In the genomic region with DNA sequence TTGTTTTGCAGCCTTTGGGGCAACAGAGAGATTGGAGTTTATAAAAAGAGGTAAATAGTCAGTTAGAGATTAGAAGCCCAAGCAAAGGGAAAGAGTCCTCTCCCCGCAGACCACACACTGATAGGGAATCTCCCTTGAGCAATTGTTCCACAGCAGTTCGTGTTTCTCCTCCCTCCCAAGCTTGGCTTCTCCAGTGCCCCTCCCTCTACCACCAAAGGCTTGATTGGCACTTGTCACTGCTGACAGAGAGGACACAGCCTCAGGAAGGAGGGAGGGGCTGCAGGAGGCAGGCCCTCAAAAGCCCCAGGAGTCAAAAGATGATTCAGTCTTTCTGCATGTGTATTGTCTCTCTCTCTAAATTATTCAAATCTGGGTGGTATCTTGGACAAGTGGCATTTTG, we compare ENCODE assay signal across 25 mouse cellular contexts.
DNase-seq lines count a peak whose midpoint lies in the region; ATAC-seq and TF ChIP-seq lines count a peak whose summit lies in the region.
"Had no signal": no experiment of that assay in that cellular context is flagged by ENCODE, and none has a peak within 500 bp of the region (broad histone marks: within the 10 kb centered on the region; RNA-seq: fewer than 3 reads in every experiment).

No protein-coding gene starts in this region.

- no peaks in the 10 kb centered on the region for H3K9me3 ChIP-seq in forebrain, embryonic 12.5 days
- H3K9me3 ChIP-seq in forebrain, postnatal 0 days (ENCODE audit: low read length), result no peaks in the 10 kb centered on the region
- H3K9me3 ChIP-seq in CH12.LX (replicated peaks; ENCODE audit: low read length), result no peaks in the 10 kb centered on the region
- no peaks in the 10 kb centered on the region for H3K9me3 ChIP-seq in midbrain, embryonic 14.5 days (ENCODE audit: control insufficient read depth, low read length)
- H3K9me3 ChIP-seq in lung, postnatal 0 days (ENCODE audit: low read length), result no peaks in the 10 kb centered on the region
- H3K9me3 ChIP-seq: embryonic facial prominence, embryonic 13.5 days; heart, embryonic 13.5 days; hindbrain, embryonic 15.5 days; limb, embryonic 13.5 days; liver, embryonic 12.5 days had no signal

- no peak overlapping the region for H3K4me3 ChIP-seq in forebrain, embryonic 12.5 days (replicated peaks)
- no peak overlapping the region for H3K4me3 ChIP-seq in forebrain, postnatal 0 days (ENCODE audit: low read depth, low read length)
- no peak overlapping the region for H3K4me3 ChIP-seq in CH12.LX (replicated peaks in 1 of 3; ENCODE audit: low read depth in 2 of 3, low read length in 2 of 3, poor library complexity in 1 of 3)
- H3K4me3 ChIP-seq in midbrain, embryonic 14.5 days (replicated peaks; ENCODE audit: low read depth, low read length), result no peak overlapping the region
- H3K4me3 ChIP-seq in lung, postnatal 0 days (ENCODE audit: low read depth, low read length), result no peak overlapping the region
- H3K4me3 ChIP-seq: embryonic facial prominence, embryonic 13.5 days; erythroblast, embryonic 14.5 days; heart, adult 2 months; heart, embryonic 13.5 days; hindbrain, embryonic 15.5 days; limb, embryonic 13.5 days; liver, embryonic 12.5 days had no signal

- TF ChIP-seq POLR2A in CH12.LX (IDR thresholded peaks at IDR 0.05; ENCODE audit: low read depth, low read length), result no peak

- no peaks in the 10 kb centered on the region for H3K36me3 ChIP-seq in forebrain, embryonic 12.5 days (replicated peaks)
- H3K36me3 ChIP-seq in forebrain, postnatal 0 days (ENCODE audit: insufficient read depth), result no peaks in the 10 kb centered on the region
- no peaks in the 10 kb centered on the region for H3K36me3 ChIP-seq in CH12.LX (replicated peaks in 1 of 2; ENCODE audit: control insufficient read depth in 1 of 2, insufficient read depth in 1 of 2, low read length in 1 of 2)
- H3K36me3 ChIP-seq in midbrain, embryonic 14.5 days (ENCODE audit: control insufficient read depth, insufficient read depth, low read length), result no peaks in the 10 kb centered on the region
- H3K36me3 ChIP-seq in lung, postnatal 0 days (ENCODE audit: insufficient read depth, low read length), result no peaks in the 10 kb centered on the region
- H3K36me3 ChIP-seq: embryonic facial prominence, embryonic 13.5 days; heart, embryonic 13.5 days; hindbrain, embryonic 15.5 days; limb, embryonic 13.5 days; liver, embryonic 12.5 days had no signal

- no peak overlapping the region for H3K9ac ChIP-seq in forebrain, embryonic 12.5 days
- no peak overlapping the region for H3K9ac ChIP-seq in forebrain, postnatal 0 days
- H3K9ac ChIP-seq in CH12.LX (ENCODE audit: insufficient read depth, low read depth), result no peak overlapping the region
- H3K9ac ChIP-seq in midbrain, embryonic 14.5 days (replicated peaks; ENCODE audit: low read length), result no peak overlapping the region
- no peak overlapping the region for H3K9ac ChIP-seq in lung, postnatal 0 days (replicated peaks; ENCODE audit: low read depth)
- H3K9ac ChIP-seq: embryonic facial prominence, embryonic 13.5 days; heart, embryonic 13.5 days; hindbrain, embryonic 15.5 days; limb, embryonic 13.5 days; liver, embryonic 12.5 days had no signal

- in situ Hi-C loops in CH12.LX (cut with MboI; ENCODE audit: low pct_ligation_motif_present, low pct_unique_long_range_greater_than_20kb, low sequenced_read_pairs), result no loop called here

- H3K27ac ChIP-seq in forebrain, embryonic 12.5 days, result no peak overlapping the region
- no peak overlapping the region for H3K27ac ChIP-seq in forebrain, postnatal 0 days (ENCODE audit: low read depth, low read length)
- H3K27ac ChIP-seq in CH12.LX (ENCODE audit: insufficient read depth, low read depth), result no peak overlapping the region
- no peak overlapping the region for H3K27ac ChIP-seq in midbrain, embryonic 14.5 days (replicated peaks; ENCODE audit: low read depth, low read length)
- H3K27ac ChIP-seq in lung, postnatal 0 days (ENCODE audit: low read length), result no peak overlapping the region
- H3K27ac ChIP-seq: embryonic facial prominence, embryonic 13.5 days; heart, adult 2 months; heart, embryonic 13.5 days; hindbrain, embryonic 15.5 days; limb, embryonic 13.5 days; liver, embryonic 12.5 days had no signal

- no peak overlapping the region for H3K4me2 ChIP-seq in forebrain, embryonic 12.5 days
- H3K4me2 ChIP-seq in forebrain, postnatal 0 days (ENCODE audit: low read depth), result no peak overlapping the region
- H3K4me2 ChIP-seq in CH12.LX (ENCODE audit: insufficient read depth, low read depth, poor library complexity, severe bottlenecking), result no peak overlapping the region
- no peak overlapping the region for H3K4me2 ChIP-seq in midbrain, embryonic 14.5 days (ENCODE audit: low read length)
- no peak overlapping the region for H3K4me2 ChIP-seq in lung, postnatal 0 days (replicated peaks; ENCODE audit: low read depth, low read length)
- H3K4me2 ChIP-seq: embryonic facial prominence, embryonic 13.5 days; heart, embryonic 13.5 days; hindbrain, embryonic 15.5 days; limb, embryonic 13.5 days; liver, embryonic 12.5 days had no signal

- TF ChIP-seq EP300 in CH12.LX (IDR thresholded peaks at IDR 0.05; ENCODE audit: low read length), result no peak
- no peak for TF ChIP-seq EP300 in lung, postnatal 0 days (IDR thresholded peaks at IDR 0.05)

- no peaks in the 10 kb centered on the region for H3K27me3 ChIP-seq in forebrain, embryonic 12.5 days
- H3K27me3 ChIP-seq in forebrain, postnatal 0 days (ENCODE audit: insufficient read depth, low read length), result no peaks in the 10 kb centered on the region
- no peaks in the 10 kb centered on the region for H3K27me3 ChIP-seq in CH12.LX (replicated peaks)
- no peaks in the 10 kb centered on the region for H3K27me3 ChIP-seq in midbrain, embryonic 14.5 days (ENCODE audit: control insufficient read depth, insufficient read depth, low read length)
- no peaks in the 10 kb centered on the region for H3K27me3 ChIP-seq in lung, postnatal 0 days (replicated peaks; ENCODE audit: insufficient read depth, low read length)
- H3K27me3 ChIP-seq: embryonic facial prominence, embryonic 13.5 days; heart, embryonic 13.5 days; hindbrain, embryonic 15.5 days; limb, embryonic 13.5 days; liver, embryonic 12.5 days had no signal

- dilution Hi-C loops in CH12.LX (cut with MboI; ENCODE audit: extremely low pct_ligation_motif_present, extremely low pct_unique_long_range_greater_than_20kb, low sequenced_read_pairs), result no loop called here

- H3K4me1 ChIP-seq in forebrain, embryonic 12.5 days, result peaks cover 7% of the 10 kb centered on the region
- H3K4me1 ChIP-seq in forebrain, postnatal 0 days (ENCODE audit: insufficient read depth), result no peaks in the 10 kb centered on the region
- H3K4me1 ChIP-seq in CH12.LX (ENCODE audit: control insufficient read depth in 1 of 2, insufficient read depth in 2 of 2), result peaks cover 0 to 15% of the 10 kb centered on the region in 2 experiments; a peak in 2 of 4 replicates
- H3K4me1 ChIP-seq in midbrain, embryonic 14.5 days (ENCODE audit: control insufficient read depth, insufficient read depth, low read length), result peaks cover 7% of the 10 kb centered on the region
- no peaks in the 10 kb centered on the region for H3K4me1 ChIP-seq in lung, postnatal 0 days (ENCODE audit: insufficient read depth, low read depth, low read length)
- H3K4me1 ChIP-seq: embryonic facial prominence, embryonic 13.5 days; heart, embryonic 13.5 days; hindbrain, embryonic 15.5 days; limb, embryonic 13.5 days; liver, embryonic 12.5 days had no signal

- no peak for DNase-seq in forebrain, postnatal 0 days
- DNase-seq in CH12.LX (ENCODE audit: extremely low read depth), result peak; percentile 79
- DNase-seq in R1 (ENCODE audit: low read depth, low spot score), result peak; percentile 1
- peak; percentile 35 for DNase-seq in midbrain, embryonic 14.5 days
- DNase-seq in lung, postnatal 0 days (ENCODE audit: low spot score), result no peak
- DNase-seq in adipocyte (ENCODE audit: low spot score), result no peak
- DNase-seq in right cerebral cortex, adult 18-20 months, result no peak
- DNase-seq: adrenal gland, postnatal 36 days; cerebellum, adult 11 months; cerebellum, adult 9-11 months; gastrocnemius, postnatal 25 days; heart, adult 2 months; kidney, adult 9 months; kidney, postnatal 4 days; lung, adult 18-20 months; lung, postnatal 14 days; right cerebral cortex, postnatal 25 days had no signal

- no peaks in the 10 kb centered on the region for H3K79me2 ChIP-seq in CH12.LX (replicated peaks; ENCODE audit: control insufficient read depth, extremely low read depth, insufficient read depth, poor library complexity, severe bottlenecking)

- 11% methylated on average over 2 of the region's 2 CpGs for WGBS in forebrain, embryonic 12.5 days
- 8% methylated on average over 2 of the region's 2 CpGs for WGBS in forebrain, postnatal 0 days
- 2% methylated on average over 2 of the region's 2 CpGs for WGBS in midbrain, embryonic 14.5 days
- 0% methylated on average over 2 of the region's 2 CpGs for WGBS in lung, postnatal 0 days

- no peak for TF ChIP-seq RAD21 in CH12.LX (IDR thresholded peaks at IDR 0.05; ENCODE audit: low read depth, low read length)

- no peak for TF ChIP-seq CTCF in forebrain, postnatal 0 days (IDR thresholded peaks at IDR 0.05; ENCODE audit: low read depth)
- no peak for TF ChIP-seq CTCF in CH12.LX (conservative IDR thresholded peaks at IDR 0.05 in 1 of 2, IDR thresholded peaks at IDR 0.05 in 1 of 2; ENCODE audit: low read depth in 2 of 2, low read length in 2 of 2)
- TF ChIP-seq CTCF in lung, postnatal 0 days (IDR thresholded peaks at IDR 0.05), result no peak

- peak; percentile 36; the same call in 1 of the 2 replicates for ATAC-seq in forebrain, embryonic 12.5 days (ENCODE audit: low FRiP score)
- no peak for ATAC-seq in forebrain, postnatal 0 days
- ATAC-seq in midbrain, embryonic 14.5 days (ENCODE audit: low FRiP score, low TSS enrichment), result no peak; the same call in 1 of the 2 replicates
- no peak for ATAC-seq in lung, postnatal 0 days
- ATAC-seq: intestine, embryonic 16.5 days; liver, embryonic 12.5 days had no signal

TF ChIP-seq in CH12.LX, 34 proteins besides CTCF, POLR2A, EP300 and RAD21 (continues in another document):
- no peak for TF ChIP-seq CHD2 (IDR thresholded peaks at IDR 0.05; ENCODE audit: low read length)
- TF ChIP-seq MAX (IDR thresholded peaks at IDR 0.05; ENCODE audit: low read length), result no peak
- no peak for TF ChIP-seq GABPA (IDR thresholded peaks at IDR 0.05; ENCODE audit: insufficient replicate concordance, low read depth, low read length)
- TF ChIP-seq ZKSCAN1 (IDR thresholded peaks at IDR 0.05; ENCODE audit: borderline replicate concordance, low read depth, low read length), result no peak
- TF ChIP-seq SIN3A (IDR thresholded peaks at IDR 0.05; ENCODE audit: low read length), result no peak
- TF ChIP-seq MXI1 (IDR thresholded peaks at IDR 0.05; ENCODE audit: low read depth, low read length), result no peak
- no peak for TF ChIP-seq MEF2A (IDR thresholded peaks at IDR 0.05; ENCODE audit: borderline replicate concordance, low read depth, low read length)
- TF ChIP-seq SMC3 (IDR thresholded peaks at IDR 0.05; ENCODE audit: low read depth, low read length), result no peak
- no peak for TF ChIP-seq ETS1 (conservative IDR thresholded peaks at IDR 0.05; ENCODE audit: low read depth, low read length)
- TF ChIP-seq NELFE (IDR thresholded peaks at IDR 0.05; ENCODE audit: low read depth, low read length), result no peak
- TF ChIP-seq POLR2AphosphoS2 (IDR thresholded peaks at IDR 0.05; ENCODE audit: low read depth, low read length), result no peak
- no peak for TF ChIP-seq CHD1 (IDR thresholded peaks at IDR 0.05; ENCODE audit: low read depth, low read length)

Comparison
In these comparisons a context has a peak if more than half of its experiments do, and no peak if none do; other contexts are left out.
1. DNase-seq: peak in CH12.LX (single experiment), R1 (single experiment) and midbrain, embryonic 14.5 days (single experiment); none in forebrain, postnatal 0 days (single experiment), lung, postnatal 0 days (single experiment), adipocyte (single experiment) and right cerebral cortex, adult 18-20 months (single experiment).